Mouse (Mus musculus) small intestine, adult 2 months (tissue): Measurements from ENCODE around the gene Csk.

Source experiments
- CTCF ChIP-seq: fragments of 200-500 bp; IDR thresholded peaks from 2 replicates; pipeline ENCODE4 v1.5.1; 2012; ENCODE audit warnings: low read depth, mild to moderate bottlenecking, control low read depth, inconsistent platforms, low read length, moderate library complexity, mixed read lengths; ENCODE audit not compliant: insufficient replicate concordance, insufficient read length; ENCODE audit errors: extremely low read depth
- POLR2A ChIP-seq: fragments of 200-500 bp; IDR thresholded peaks from 2 replicates; pipeline ENCODE4 v1.6.1; 2012; ENCODE audit warnings: low read depth, mild to moderate bottlenecking, control low read depth, inconsistent platforms, low read length, moderate library complexity

DNA sequence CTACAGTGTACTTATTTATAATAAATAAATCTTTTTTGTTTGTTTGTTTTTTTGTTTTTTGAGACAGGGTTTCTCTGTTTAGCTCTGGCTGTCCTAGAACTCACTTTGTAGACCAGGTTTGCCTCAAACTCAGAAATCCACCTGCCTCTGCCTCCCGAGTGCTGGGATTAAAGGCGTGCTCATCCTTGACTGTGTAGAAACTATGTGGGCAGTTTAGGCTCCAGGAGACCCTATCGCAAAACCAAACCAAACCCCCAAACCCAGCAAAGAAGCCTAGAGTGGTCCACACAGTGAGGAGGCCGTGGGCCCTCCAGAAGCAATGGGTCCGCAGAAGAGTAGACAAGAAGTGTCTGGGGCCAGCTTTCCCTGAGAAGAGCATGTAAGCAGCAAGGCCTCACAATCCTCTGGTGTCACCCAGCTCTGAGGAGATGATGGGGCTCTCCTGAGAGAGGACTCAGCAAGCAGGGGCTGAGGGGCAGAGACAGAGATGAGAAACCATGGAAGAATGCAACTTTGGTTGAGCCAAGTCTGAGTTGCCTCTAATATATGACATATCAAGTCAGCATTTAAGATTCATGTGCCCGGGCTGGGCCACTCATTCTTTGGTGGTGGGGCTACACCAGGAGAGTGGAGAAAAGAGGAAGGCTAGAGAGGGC lies 3.2 kb downstream of the Csk start:
- TF ChIP-seq POLR2A (no peak), CTCF (no peak)
